Comparison of ENCODE assay signal across 7 mouse cellular contexts in genomic region chr5:107359395-107360053, GRCm38 (mm10). TPM values are rescaled to one million over a fixed set of nuclear protein-coding genes. Genes with fewer than 3 reads are reported as not detected.
DNase-seq lines count a peak whose midpoint lies in the region; ATAC-seq lines count a peak whose summit lies in the region.

No protein-coding gene starts in this region.

- no peaks in the 10 kb centered on the region for H3K27me3 ChIP-seq in embryonic facial prominence, embryonic 11.5 days (ENCODE audit: control insufficient read depth, insufficient read depth, low read length)
- H3K27me3 ChIP-seq in limb, embryonic 10.5 days (ENCODE audit: low read depth, poor library complexity, severe bottlenecking) = no peaks in the 10 kb centered on the region
- no peaks in the 10 kb centered on the region for H3K27me3 ChIP-seq in midbrain, embryonic 13.5 days

- peak; percentile 96 for DNase-seq in adrenal gland, postnatal 14 days
- peak; percentile 86 for DNase-seq in embryonic facial prominence, embryonic 11.5 days (ENCODE audit: low spot score)
- DNase-seq in kidney, adult 11 months = peak; percentile 88
- DNase-seq in limb, embryonic 10.5 days (ENCODE audit: low spot score) = peak; percentile 87
- peak; percentile 77 for DNase-seq in spleen, adult 12 weeks (ENCODE audit: low spot score)

- ATAC-seq in embryonic facial prominence, embryonic 11.5 days (replicated peaks; ENCODE audit: insufficient number of reproducible peaks, low FRiP score, low TSS enrichment, low read depth) = peak; percentile 96
- peak; percentile 100 for ATAC-seq in granulocyte monocyte progenitor cell, adult 5-6 weeks (replicated peaks; ENCODE audit: poor library complexity, severe bottlenecking)
- ATAC-seq in midbrain, embryonic 13.5 days = peak; percentile 96

- H3K36me3 ChIP-seq in embryonic facial prominence, embryonic 11.5 days (replicated peaks; ENCODE audit: control insufficient read depth, insufficient read depth, low read depth, low read length) = no peaks in the 10 kb centered on the region
- no peaks in the 10 kb centered on the region for H3K36me3 ChIP-seq in limb, embryonic 10.5 days
- H3K36me3 ChIP-seq in midbrain, embryonic 13.5 days = no peaks in the 10 kb centered on the region

- peak overlapping the region; percentile 58 for H3K4me3 ChIP-seq in embryonic facial prominence, embryonic 11.5 days (ENCODE audit: low read depth, low read length)
- peak overlapping the region; percentile 74 for H3K4me3 ChIP-seq in limb, embryonic 10.5 days
- peak overlapping the region; percentile 55 for H3K4me3 ChIP-seq in midbrain, embryonic 13.5 days (replicated peaks)

- no peaks in the 10 kb centered on the region for H3K9me3 ChIP-seq in embryonic facial prominence, embryonic 11.5 days (replicated peaks; ENCODE audit: control insufficient read depth, low read length)
- H3K9me3 ChIP-seq in limb, embryonic 10.5 days (replicated peaks) = no peaks in the 10 kb centered on the region
- no peaks in the 10 kb centered on the region for H3K9me3 ChIP-seq in midbrain, embryonic 13.5 days

- H3K4me1 ChIP-seq in embryonic facial prominence, embryonic 11.5 days (ENCODE audit: control insufficient read depth, insufficient read depth, low read length) = no peaks in the 10 kb centered on the region
- peaks cover 11% of the 10 kb centered on the region for H3K4me1 ChIP-seq in limb, embryonic 10.5 days
- H3K4me1 ChIP-seq in midbrain, embryonic 13.5 days (replicated peaks) = peaks cover 5% of the 10 kb centered on the region

- H3K4me2 ChIP-seq in embryonic facial prominence, embryonic 11.5 days (ENCODE audit: low read depth, low read length) = peak overlapping the region; percentile 48
- H3K4me2 ChIP-seq in midbrain, embryonic 13.5 days (replicated peaks) = peak overlapping the region; percentile 58

- H3K9ac ChIP-seq in embryonic facial prominence, embryonic 11.5 days (replicated peaks; ENCODE audit: low read length) = peak overlapping the region; percentile 60
- H3K9ac ChIP-seq in midbrain, embryonic 13.5 days (replicated peaks) = peak overlapping the region; percentile 68

- peak overlapping the region; percentile 60; the same call in 1 of the 2 replicates for H3K27ac ChIP-seq in embryonic facial prominence, embryonic 11.5 days (replicated peaks; ENCODE audit: low read depth, low read length)
- H3K27ac ChIP-seq in limb, embryonic 10.5 days = peak overlapping the region; percentile 81
- H3K27ac ChIP-seq in midbrain, embryonic 13.5 days = peak overlapping the region; percentile 71

- WGBS in embryonic facial prominence, embryonic 11.5 days = under 1% methylated on average over 40 of the region's 40 CpGs
- WGBS in limb, embryonic 10.5 days = under 1% methylated on average over 40 of the region's 40 CpGs
- WGBS in midbrain, embryonic 13.5 days = under 1% methylated on average over 27 of the region's 40 CpGs

RNA-seq across cellular contexts. Expression of gene Brdt, which starts 28.6 kb away (rescaled TPM):
- total RNA-seq in adrenal gland, postnatal 14 days (2021) = 3.5 and 4.5 TPM in 2 replicates
- 2.5 and 3.2 TPM in 2 replicates for polyA plus RNA-seq in embryonic facial prominence, embryonic 11.5 days (2014; fragmentation: Nextera tagmentation; extraction: Ambion mirVana)
- total RNA-seq in granulocyte monocyte progenitor cell, adult 5-6 weeks (2014; fragmentation: Nextera tagmentation) = 0.96 TPM in 1 of 2 replicates, not detected in the other
- 0.31 and 0.52 TPM in 2 replicates for total RNA-seq in granulocyte monocyte progenitor cell, adult 5-6 weeks (2017)
- 0.73 and 1.3 TPM in 2 replicates for polyA plus RNA-seq in limb, embryonic 10.5 days (2016; fragmentation: Nextera tagmentation; extraction: Ambion mirVana)
- 1.5 and 1.7 TPM in 2 replicates for polyA plus RNA-seq in midbrain, embryonic 13.5 days (2015; fragmentation: Nextera tagmentation; extraction: Ambion mirVana)

RNA-seq across cellular contexts. Expression of gene Ephx4, which starts 43.0 kb away (rescaled TPM):
- 0.74 and 0.86 TPM in 2 replicates for total RNA-seq in adrenal gland, postnatal 14 days (2021)
- 0.49 and 1.3 TPM in 2 replicates for polyA plus RNA-seq in embryonic facial prominence, embryonic 11.5 days (2014; fragmentation: Nextera tagmentation; extraction: Ambion mirVana)
- not detected in 2 replicates for total RNA-seq in granulocyte monocyte progenitor cell, adult 5-6 weeks (2014; fragmentation: Nextera tagmentation)
- not detected in 2 replicates for total RNA-seq in granulocyte monocyte progenitor cell, adult 5-6 weeks (2017)
- 0.36 TPM in 2 replicates for polyA plus RNA-seq in limb, embryonic 10.5 days (2016; fragmentation: Nextera tagmentation; extraction: Ambion mirVana)
- 0.77 and 1.1 TPM in 2 replicates for polyA plus RNA-seq in midbrain, embryonic 13.5 days (2015; fragmentation: Nextera tagmentation; extraction: Ambion mirVana)

Comparison
In these comparisons a context has a peak if more than half of its experiments do, and no peak if none do; other contexts are left out.
1. Peak in every context shown above with its lines: DNase-seq, ATAC-seq, H3K4me3 ChIP-seq and H3K27ac ChIP-seq.